Mouse (Mus musculus) ovary, adult 18-20 months (tissue): Measurements from ENCODE around the gene Ppm1m.

Experiments used
- DNase-seq: peaks from one replicate; pipeline ENCODE4 v3.0.0; 2022; ENCODE audit warnings: low spot score, mixed read lengths

Gene Ppm1m

DNA sequence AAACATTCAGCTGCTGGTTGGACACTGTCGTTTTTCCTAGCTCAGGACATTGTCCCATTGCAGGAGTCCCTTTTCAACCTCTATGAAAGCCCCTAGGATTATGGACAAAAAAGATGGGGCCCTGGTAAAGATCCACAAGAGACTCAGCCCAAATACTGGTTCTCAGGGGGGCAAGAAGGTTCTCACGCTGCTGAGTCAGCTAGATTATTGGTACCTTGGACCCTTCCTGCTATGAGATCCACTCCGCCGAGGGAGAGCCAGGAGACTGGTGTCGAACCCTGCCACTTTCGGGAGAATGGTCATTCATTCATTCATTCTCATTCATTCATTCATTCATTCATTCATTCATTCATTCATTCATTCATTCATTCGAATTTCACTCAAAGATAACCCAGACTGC lies 17.4 kb upstream of the Ppm1m start:
- no peak for DNase-seq

DNA sequence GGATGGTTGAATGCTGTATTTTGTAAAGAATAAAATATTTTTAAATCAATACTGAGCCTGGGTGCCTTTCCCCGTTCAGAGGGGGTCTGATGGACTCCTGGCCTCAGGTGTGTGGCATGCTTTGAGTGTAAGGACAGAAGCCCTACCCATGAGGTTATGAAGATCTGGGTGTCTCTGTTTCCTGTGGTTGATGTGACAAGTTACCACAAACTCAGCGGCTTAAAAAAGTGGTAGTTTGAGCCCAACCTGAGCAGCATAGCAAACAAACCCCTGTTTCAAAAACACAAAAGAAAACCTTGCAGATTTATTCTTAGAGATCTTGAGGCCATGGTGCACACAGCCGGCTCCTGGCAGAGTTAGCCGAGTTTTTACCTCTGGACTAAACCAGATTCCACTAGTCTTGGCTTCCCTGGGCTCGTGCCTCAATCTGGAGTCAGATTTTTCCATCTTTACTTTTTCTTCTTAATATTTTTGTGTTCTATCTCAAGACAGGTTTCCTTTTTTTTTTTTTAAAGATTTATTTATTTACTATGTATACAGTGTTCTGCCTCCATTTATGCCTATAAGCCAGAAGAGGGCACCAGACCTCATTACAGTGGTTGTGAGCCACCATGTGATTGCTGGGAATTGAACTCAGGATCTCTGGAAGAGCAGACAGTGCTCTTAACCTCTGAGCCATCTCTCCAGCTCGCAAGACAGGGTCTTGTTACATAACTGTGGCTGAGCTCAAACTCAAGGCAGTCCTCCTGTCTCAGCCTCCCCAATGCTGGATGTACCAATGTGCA lies 16.0 kb upstream of the Ppm1m start:
- DNase-seq, result no peak

DNA sequence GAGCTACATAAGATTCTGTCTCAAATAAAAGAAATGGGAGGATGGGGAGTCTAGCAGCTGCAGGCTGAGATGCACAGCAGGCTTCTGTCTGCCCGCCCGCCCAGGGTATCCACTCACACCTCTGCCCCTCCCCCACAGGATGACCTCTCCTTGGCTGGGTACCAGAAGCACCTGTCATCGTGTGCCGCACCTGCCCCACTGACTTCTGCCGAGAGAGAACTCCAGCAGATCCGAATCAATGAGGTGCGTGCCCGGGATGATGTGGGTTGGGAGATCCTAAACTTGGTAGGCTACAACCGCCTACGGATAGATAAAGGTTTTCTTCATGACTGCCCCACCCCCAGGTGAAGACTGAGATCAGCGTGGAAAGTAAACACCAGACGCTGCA lies 13.0 kb upstream of the Ppm1m start:
- no peak for DNase-seq

DNA sequence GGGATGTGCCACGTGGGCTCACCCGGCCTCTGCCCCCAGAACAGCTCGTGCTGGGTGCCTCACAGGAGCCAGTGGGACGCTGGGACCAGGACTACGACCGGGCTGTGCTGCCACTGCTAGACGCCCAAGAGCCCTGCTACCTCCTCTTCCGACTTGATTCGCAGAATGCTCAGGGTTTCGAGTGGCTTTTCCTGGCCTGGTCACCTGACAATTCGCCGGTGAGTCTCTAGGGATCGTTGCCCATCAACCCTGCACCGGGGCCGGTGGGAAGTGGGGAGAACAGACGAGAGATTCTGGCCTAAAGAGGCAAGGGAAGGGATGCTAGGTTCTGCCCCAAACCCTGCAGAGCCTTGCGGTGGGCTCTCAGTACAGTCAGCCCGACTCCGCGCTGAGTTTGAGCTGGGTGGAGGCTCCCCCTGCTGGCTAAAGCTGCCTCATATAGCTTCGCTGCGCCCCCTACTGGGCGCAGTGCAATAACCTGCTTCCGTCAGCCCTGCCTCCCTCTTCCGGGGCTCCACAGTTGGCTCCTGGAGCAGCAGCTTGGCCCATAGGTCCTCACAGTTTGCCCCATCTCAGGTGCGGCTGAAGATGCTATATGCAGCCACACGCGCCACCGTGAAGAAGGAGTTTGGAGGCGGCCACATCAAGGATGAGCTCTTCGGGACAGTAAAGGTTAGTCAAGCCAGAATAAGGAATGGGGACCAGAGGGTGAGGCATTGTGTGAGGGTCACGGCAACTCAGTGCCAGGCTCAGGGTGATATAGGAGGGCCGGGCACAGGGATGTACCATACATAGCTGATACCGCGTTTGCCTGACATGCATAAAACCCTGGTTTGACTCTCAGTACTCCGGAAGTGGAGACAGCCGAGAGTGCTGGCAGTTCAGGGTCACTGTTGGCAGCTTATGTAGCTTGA lies 12.4 kb upstream of the Ppm1m start:
- peak; percentile 61 for DNase-seq

DNA sequence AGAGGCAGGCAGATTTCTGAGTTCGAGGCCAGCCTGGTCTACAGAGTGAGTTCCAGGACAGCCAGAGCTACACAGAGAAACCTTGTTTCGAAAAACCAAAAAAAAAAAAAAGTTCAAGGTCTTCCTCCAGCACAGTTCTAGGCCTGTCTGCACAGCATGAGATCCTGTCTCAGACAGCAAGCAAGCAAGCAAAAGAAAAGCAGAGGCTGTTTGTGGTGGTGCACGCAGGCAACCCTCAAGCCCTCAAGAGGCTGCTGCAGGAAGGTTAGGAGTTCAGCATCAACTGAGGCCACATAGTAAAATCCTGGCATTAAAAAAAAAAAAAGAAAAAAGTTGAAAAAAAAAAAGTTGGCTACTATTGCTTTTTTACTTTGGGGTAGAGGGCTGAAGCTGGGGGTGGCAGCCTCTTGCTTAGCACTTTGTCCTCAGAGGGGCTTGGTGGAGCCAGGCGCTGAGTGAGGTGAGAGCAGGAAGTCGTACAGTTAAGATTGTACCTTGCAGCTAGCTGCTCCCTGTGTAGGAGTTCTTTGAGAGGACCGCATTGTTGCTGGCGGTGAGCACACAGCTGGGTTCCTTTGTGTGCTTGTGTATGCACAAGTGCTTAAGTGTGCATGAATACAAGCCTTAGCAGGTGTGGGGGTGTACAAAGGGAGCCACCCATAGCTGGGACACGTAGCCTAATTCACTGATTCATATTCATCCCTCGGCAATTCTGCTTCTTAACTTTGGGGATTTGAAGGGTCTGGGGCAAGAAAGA lies 11.5 kb upstream of the Ppm1m start:
- no peak for DNase-seq

DNA sequence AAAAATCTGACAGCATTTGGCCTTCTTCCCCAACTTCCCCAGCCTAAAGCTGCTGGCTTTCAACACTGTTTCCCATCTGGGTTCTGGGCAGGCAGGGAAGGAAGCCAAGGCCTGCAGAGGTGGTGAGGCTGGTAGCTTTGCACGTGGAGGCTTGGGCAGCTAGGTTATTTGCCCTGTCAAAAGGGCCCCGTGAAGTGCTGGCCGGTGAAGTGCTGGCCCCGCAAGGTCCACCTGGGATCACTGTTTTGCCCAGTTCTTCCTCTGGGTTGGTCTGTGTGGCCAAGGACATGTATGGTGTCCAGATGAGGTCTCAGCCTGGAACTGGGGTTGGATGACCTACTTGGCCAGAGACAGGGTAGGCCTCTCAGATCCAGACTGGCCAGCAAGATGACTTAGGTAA lies 10.4 kb upstream of the Ppm1m start:
- DNase-seq, result no peak

DNA sequence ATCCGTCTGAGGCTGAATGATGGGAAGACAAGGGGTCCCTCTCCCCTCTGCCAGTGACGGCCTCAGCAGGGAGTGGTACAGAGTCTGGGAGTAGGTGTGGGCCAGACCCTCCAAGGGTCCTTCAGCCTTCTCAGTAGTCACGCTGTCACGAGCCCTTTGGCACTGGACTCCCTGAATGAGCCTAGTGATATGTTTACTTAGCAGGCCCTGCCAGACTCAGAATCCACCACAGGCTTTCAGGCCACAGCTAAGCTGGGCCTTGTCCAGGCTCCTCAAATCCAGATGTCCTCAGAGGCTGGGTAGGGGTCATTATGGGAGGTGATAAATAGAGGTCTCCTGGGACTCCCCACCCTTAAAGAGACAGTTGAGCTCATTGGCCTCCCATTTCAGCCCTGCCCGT lies 8.6 kb upstream of the Ppm1m start:
- no peak for DNase-seq

DNA sequence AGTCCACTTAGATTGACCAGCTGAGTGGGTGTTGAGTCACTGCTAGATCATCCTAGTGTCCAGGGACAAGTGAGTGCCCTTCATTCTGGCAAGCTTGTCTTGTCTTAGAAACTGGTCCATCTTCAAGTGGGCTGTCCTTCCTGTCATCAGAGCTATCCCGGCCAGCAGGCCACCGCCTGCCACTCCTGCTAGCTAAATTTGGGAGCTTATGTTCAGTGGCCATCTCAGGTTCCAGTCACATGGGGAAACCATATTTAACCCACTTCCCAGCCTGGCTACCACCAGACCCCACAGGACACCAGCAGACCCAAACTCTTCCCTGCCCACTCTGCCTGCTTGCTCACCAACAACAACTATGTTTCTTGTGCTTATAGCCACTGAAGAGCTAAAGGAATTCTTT lies 7.0 kb upstream of the Ppm1m start:
- no peak for DNase-seq

DNA sequence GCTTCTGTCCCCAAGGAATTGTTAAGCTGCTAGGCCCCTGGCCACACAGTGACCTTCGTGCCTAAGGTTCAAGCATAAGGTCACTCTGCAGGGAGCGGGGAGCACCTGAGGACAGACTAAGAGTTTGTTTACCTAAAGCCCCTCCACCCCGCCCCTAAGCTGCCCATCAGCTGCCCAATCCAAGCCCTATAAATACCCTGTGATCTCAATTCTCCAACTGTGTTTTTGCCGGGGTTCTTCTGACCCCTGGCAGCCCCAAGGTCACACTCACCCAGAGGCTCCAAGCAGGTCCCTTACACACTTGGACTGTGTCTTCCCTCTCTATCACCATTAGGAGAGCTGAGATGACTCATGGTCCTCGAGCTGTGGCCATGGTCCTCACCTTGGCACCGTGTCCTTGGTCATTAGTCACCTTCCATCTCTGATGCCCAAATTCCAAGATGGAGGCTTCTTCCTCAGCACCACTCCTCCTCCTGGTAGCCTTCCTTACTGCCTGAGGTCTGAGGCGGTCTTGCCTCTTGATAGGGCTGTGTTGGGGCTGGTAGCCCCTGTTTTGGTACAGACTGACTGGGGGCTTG lies 6.3 kb upstream of the Ppm1m start:
- no peak for DNase-seq

DNA sequence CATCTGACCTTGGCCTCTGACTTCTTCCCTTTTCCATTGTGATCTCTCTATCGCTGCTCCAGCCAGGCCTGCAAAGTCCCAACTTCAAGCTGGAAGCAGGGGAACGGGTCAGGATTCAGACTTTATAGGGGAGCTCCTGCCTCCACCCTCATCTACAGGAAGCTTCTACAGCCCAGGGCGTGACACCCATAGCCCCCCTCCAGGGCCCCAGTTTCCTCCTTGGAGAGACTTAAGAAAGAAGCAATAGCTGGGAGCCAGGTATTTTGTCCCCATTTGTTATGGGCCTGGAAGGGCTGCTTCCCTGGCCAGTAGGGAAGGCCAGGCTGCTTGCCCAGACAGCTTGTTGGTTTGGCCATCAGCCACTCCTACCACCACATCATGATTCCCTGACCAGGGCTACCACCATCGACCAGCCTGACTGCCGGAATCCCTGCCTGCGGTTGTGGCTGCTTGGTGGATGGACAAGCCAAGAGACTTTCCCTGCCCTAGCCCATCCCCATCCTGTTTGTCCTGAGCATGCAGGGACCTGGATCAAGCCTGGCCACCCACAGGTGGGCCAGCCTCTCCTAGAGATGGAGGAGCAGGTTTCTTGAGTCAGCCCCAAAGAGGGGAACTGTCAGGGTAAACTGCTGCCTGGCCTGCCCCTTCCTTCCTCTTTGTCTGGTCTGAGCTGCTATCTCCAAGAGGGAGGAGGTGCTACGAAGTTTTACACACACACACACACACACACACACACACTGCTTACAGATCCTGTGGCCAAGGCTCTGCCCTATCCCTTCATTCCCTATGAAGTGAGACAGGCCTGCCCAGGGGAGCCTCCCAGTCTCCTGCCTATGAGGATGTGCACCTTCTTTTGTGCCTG lies 4.7 kb upstream of the Ppm1m start:
- no peak for DNase-seq

DNA sequence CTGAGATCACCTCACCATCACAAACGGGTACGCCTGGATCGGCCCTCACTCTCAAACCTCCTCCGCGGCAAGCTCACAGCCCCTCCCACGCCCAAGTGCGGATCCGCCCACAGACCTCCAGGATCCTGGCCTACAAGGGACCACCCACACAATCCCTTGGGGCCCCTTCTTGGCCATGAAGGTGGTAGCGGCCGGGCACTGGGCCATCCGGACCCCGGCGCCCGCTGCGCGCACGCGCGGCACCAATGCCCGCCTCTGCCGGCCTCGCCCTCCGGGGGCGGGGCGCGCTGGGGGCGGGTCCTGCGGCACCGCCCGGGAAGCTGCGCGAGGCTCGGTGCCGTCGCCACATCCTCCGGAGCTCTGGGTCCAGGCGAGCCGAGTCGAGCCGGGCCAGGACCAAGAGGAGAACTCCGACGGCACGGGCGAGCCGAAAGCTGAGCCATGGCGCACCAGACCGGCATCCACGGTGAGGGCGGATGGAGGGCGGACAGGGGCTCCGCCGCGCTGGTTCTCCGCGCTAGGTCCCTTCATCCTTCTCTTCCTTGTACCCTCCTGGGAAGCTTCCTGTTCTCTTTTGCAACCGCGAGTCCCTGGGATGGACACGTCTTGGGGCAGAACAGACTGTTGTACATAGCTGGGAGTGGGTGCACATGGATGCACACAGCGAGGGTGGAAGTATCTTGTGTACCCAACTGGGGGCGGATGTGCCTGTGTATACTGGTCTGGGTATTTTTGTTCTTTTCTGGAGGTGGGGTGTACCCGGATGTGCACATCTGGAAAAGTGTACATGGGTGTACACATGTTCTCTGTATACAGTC lies 3.5 kb upstream of the Ppm1m start, which contains the start of gene Twf2:
TSS of gene Twf2 (plus strand) at position 290 of the 818 bp plus-strand sequence.
- DNase-seq, result peak; percentile 91

DNA sequence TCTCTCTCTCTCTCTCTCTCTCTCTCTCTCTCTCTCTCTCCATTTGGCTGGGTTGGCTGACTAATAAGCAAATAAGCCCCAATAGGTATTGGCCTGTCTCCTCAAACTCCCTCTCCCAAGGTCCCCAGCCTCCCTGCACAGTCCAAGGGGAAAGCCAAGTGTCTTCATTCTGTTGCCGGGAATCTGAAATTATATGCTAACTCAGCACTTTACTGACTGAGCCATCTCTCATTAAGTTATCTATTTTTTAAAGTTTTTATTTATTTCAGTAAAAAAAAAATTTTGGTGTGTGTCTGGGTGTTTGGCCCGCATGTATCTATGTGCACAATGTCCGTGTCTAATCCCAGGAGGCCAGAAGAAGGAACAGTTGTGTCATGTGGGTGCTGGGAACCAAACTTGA lies 2.3 kb upstream of the Ppm1m start:
- no peak for DNase-seq

DNA sequence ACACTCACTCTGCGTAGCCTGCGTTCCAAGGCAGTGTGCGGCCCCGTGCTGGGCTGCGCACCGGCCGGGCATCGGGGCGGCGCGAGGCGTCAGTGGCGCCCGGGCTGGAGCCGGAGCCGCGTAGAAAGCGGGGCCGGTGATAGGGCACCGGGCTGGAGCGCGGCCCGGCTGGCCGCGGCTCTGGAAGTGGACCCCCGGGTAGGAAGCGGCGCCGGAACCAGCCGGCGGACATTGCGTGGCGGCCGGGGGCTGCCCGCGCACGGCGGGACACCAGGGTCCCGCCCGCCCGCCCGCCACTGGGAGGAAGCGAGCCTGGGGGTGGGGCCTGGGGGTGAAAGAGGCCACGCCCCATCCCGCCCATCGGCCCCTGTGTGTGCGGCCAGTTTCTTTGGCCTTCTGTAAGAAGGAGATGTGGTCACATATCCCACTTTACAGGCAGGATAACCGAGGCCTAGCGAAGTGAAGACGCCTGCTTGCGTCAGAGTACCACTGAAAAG lies 536 bp downstream of the Ppm1m start:
- peak; percentile 63 for DNase-seq

DNA sequence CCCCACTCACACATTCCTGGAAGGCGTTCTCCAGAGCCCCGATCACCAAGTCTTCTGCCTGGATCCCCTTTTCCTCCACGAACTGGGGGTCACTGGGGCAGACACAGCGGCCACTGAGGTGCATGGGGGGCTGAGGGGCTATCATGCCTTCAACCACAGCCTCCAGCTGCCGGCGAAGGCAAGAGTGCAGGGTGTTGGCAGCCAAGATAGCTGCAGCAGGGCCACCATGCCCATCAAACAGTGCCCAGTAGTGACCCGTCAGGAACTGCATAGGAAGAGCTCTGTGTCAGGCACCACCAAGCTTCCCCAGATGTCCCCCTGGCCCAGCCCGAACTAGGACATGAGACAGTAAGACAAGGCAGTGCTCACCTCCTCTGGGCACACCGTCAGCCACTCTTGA lies 1.8 kb downstream of the Ppm1m start:
- DNase-seq, result no peak

DNA sequence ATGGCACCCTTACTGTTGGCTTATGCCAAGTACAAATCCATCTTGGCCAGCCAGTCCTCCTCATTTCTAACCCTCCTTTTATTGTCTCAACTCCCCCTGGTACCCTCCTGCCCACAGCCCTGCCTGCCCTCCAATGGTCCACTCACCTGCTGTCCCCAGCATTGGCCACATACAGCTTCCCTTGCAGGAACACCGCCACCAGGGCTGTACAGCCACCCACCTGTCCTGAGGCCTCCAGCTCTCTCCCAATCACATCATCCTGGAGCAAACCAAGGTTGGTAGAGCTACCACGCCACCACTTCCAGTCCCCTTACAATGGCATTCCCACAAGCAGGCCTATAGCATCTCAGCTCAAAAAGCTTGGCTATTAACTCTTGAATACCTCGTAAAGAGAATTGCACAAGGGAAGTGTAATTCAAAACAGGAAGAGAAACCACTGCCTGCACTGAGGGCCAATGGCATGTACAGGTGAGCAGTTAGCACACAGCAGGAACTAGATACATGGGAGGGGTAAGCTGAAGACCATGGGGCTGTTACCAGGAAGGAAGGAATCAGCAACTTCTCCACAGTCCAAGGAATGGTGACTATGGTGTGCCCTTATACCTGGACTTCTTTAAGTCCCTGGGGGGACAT lies 2.3 kb downstream of the Ppm1m start:
- DNase-seq, result no peak

DNA sequence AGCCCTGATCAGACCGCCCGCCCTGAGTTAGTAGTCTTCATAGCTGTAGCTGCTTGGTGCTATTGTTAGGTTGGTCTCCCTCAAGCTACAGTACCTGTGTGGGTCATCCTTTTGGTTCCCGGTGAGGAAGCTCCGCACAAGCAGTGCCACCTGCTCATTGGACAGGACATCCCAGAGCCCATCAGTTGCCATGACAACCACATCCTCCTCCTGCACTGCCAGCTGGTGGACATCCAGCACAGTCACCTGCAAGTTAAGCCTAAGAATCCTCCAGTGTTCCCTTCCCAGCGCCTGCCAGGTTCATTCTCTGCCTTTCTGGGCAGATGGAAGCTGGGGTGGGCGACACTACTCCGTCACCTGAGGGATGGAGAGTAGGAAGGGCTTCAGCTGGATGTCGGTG lies 3.9 kb downstream of the Ppm1m start:
- no peak for DNase-seq

DNA sequence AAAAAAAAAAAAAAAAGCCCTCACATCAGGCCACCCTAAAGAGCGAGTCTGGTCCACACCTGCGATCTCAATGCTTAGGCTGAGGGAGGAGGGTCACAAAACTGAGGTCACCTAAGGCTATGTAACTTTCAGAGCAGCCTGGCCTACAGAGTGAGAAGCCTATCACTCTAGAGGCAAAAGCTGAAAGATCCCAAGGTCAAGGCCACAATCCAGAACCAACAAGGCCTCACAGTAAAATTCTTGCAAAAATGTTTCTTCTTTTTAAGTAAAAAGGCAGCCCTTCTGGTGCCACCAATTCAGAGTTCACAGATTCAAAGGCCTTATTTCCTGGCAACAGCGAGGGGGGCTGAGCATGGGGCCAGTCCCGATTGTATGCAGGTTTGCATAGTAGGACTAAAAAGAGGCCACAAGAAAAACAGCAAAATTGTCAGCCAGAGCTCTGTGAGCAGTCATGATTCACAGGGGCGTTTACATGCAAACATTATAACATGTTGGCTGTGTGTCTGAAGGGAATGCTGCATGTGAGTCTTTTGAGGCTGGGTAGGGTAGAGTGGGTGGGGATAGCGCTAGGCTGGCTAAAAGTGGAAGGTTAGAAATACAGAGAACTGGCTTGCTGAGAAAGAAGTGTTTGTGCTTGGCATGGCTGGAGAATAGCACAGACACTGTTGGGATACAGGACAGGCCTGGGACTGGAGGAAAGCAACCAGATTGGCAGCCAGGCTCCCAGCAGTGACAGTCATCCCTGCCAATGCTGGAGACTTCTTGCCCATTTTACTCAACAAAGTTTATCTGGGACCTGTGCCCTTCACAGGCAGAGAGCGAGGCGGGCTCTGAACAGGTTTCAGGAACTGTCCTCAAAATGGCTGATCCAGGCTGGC lies 5.4 kb downstream of the Ppm1m start:
- DNase-seq, result no peak

DNA sequence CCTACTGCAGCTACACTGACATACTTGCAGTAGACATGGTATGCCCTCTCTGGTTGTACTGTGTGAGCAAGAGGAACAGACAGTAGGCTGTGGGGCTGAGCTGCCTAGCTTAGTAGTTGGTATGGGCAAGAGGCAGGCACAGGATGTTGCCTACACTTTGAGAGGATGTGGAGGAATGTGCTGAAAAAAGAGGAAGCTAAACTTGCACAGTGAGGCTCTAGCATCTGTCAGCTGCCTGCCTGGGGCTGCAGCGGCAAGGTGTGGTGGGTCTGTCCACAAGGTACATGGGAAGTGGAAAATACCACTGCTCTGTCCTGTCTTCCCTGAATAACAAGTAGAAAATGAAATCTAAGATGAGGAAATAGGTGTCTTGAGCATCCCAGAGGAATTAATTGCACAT lies 6.5 kb downstream of the Ppm1m start:
- no peak for DNase-seq

DNA sequence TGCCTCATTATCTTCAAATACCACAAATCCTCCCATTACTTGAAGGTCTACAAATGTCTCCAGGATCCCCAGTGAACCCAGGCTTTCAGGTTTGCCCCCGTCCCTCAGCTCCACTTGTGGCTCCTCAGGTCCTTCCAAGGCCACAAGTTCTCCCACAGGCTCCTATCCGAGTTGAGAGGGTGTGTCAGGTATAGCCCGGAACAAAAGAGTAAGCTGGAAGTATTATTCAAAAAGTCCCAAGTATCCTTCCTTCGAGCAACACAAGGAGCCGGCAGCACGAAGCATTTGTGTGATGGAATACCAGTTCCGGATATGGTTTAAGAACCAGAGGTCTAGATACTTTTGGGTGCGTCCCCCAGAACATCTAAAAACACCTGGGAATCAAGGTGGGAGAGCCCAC lies 7.5 kb downstream of the Ppm1m start:
- no peak for DNase-seq
